Mouse (Mus musculus) layer of hippocampus, postnatal 36 days (tissue): Measurements from ENCODE around the gene Fan1. TPM values are rescaled to one million over a fixed set of nuclear protein-coding genes. Genes with fewer than 3 reads are reported as not detected.

ENCODE experiments used
- DNase-seq, 2 experiments: peaks; one replicate each; pipeline ENCODE4 v3.0.0; 2022
- total RNA-seq, 2 experiments: library from RNA; stranded (reverse); gene quantifications; 2 replicates each; pipeline ENCODE4 v1.2.3; 2021

Fan1 gene
- total RNA-seq, 2 experiments from 2014 or later = 12.2 to 13.1 TPM

DNA sequence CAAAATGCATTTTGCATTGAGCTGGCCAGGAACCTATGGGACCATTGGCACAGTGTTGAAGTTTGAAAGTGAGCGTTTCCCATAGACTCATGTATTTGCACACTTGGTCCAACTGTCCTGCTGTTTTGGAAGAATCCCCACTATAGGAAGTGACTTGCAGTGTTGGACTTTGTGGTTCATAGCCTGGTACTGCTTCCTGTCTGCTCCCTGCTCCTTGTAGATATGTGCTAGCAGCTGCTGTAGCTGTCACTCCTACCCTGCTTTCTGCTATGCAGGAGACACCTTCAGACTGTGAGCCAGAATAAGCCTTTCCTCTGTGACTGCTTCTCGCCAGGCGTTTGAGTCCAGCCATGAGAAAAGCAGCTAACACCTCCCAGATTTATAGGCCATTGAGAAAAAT, 42.6 kb downstream of the Fan1 start:
- no peak for DNase-seq

DNA sequence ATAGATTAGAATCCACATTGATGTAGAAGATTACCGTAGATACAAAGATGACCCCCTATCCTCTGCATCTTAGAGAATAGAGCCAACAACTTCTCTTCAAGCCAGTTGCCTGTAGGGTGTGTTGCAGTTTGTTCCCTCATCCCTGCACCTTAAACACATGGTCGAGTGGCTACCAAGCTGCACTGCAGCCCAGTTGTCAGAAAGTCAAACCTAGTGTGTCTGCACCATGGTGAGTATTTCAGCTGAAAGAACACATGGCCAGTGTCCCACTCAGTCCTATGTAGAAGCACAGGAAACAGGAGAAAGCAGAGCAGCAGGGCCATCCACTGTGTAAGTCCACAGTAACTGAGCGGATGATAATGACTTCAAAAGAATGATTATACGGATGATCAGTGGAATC, 46.4 kb downstream of the Fan1 start:
- no peak for DNase-seq

GRCm38 (mm10) chr7:64326892-64327291, 47.0 kb downstream of the Fan1 start:
- peak; percentile 81 to 83 for DNase-seq

DNA sequence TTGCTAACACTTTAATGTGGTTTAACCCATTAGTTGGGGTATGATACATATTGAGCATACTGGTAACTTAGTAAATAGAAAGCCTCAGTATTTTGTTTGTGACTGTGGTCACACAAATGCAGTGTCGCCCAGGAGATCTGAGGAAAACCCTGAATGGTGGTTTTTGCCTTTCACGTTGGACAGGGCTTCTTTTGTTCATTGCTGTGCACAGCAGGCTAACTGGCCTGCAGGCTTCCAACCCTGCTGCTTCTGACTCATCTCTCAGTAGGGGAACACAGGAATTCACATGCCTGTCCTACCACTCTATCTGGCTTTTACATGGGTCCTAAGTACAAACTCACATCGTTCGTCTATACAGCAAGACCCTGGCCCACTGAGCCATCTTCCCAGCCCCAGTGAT, 52.2 kb downstream of the Fan1 start:
- no peak for DNase-seq

DNA sequence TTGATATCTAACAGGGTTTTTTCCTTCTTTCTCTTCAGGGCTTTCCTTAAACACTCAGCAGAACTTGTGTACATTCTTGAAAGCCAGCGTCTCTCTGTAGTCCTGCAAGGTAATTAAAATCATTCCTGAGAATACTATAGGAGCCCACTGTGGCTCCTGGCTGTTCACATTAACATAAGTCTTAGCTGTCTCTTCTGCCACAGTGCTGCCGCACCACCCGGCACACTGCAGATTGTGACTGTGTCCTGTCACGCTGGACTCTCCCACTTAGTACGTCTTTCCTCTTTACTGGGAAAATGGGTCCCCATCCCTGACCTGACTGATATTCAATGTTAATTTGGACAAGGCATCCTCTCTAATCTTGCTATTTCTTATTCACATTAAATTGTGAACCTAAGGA, 52.8 kb downstream of the Fan1 start:
- no peak for DNase-seq

GRCm38 (mm10) chr7:64312811-64313210, 61.1 kb downstream of the Fan1 start:
- no peak for DNase-seq

- no peak for DNase-seq
Measured at GRCm38 (mm10) chr7:64310756-64311155, 63.1 kb downstream of the Fan1 start.

DNA sequence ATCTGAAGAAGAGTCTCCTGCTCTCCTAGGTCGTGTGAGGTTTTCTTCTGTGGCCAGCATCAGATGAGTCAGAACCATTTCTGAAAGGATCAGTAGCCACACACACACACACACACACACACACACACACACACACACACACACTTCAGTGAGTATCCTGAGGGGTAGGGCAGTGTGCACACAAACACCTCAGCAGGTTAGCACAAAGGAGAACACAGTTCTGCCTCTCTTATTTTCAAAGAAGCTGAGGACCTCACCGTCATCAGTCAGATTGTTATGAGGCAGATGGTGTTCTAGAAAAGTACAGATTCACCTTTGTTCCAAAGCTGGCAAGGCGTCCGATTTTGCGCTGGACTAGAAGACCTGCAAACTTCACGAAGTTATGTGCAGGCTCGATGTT, 63.7 kb downstream of the Fan1 start:
- no peak for DNase-seq

Other genes starting within 250 kb of the Fan1 start
- gene Trpm1, start 220.3 kb downstream of the Fan1 start, total RNA-seq = not detected
- gene Mtmr10, start 86.4 kb downstream of the Fan1 start, total RNA-seq = 10 to 100 TPM; 17.6 to 22.5 TPM
- 10 to 100 TPM; 23.9 TPM for gene Mphosph10, start 18.2 kb upstream of the Fan1 start, total RNA-seq
- 10 to 100 TPM; 45.1 to 51.9 TPM for gene Mcee, start 18.5 kb upstream of the Fan1 start, total RNA-seq
- 100 to 1,000 TPM; 258 to 259 TPM for gene Apba2, start 127.6 kb upstream of the Fan1 start, total RNA-seq